ENCODE assay signal across 21 mouse cellular contexts in the genomic region with DNA sequence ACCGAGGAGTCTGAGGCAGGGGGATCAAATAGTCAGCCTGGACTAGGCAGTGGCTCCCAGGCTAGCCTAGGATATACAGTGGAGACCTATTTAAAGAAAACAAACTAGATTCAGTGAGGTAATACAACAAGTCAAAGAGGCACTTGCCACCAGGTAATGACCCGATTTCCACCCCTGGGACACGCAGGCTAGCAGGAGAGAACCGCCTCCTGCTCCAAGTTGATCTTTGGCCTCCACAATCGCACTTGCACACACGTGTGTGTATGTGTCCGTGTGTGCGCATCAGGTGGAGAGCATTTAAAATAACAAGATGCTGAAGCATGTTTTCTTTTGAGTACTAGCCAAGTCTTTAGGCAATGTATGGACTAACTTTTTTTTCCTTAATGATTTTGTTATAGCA.
"Had no signal": no experiment of that assay in that cellular context is flagged by ENCODE, and none has a peak within 500 bp of the region (broad histone marks: within the 10 kb centered on the region; RNA-seq: fewer than 3 reads in every experiment).

No protein-coding gene starts in this region.

- DNase-seq: kidney, postnatal 10 days; layer of hippocampus, adult 9-11 months; lung, adult 18-20 months; lung, postnatal 10 days; lung, postnatal 36 days; retina, postnatal 1 day; right cerebral cortex, postnatal 25 days; thymus, postnatal 25 days had no signal

- H3K9me3 ChIP-seq: intestine, embryonic 15.5 days; limb, embryonic 10.5 days; limb, embryonic 13.5 days; lung, embryonic 15.5 days; midbrain, embryonic 10.5 days; midbrain, embryonic 13.5 days; neural tube, embryonic 13.5 days had no signal

- H3K9ac ChIP-seq: intestine, embryonic 15.5 days; limb, embryonic 13.5 days; lung, embryonic 15.5 days; midbrain, embryonic 13.5 days; neural tube, embryonic 13.5 days had no signal

- H3K36me3 ChIP-seq: intestine, embryonic 15.5 days; limb, embryonic 10.5 days; limb, embryonic 13.5 days; lung, embryonic 15.5 days; midbrain, embryonic 10.5 days; midbrain, embryonic 13.5 days; neural tube, embryonic 13.5 days had no signal

- H3K4me3 ChIP-seq: intestine, embryonic 15.5 days; layer of hippocampus, adult 2 months; limb, embryonic 10.5 days; limb, embryonic 13.5 days; lung, embryonic 15.5 days; megakaryocyte, embryonic 14.5 days; midbrain, embryonic 10.5 days; midbrain, embryonic 13.5 days; myocyte; neural tube, embryonic 13.5 days had no signal

- H3K4me2 ChIP-seq: intestine, embryonic 15.5 days; limb, embryonic 13.5 days; lung, embryonic 15.5 days; midbrain, embryonic 13.5 days; neural tube, embryonic 13.5 days had no signal

- ATAC-seq: hindbrain, embryonic 16.5 days; intestine, embryonic 15.5 days; midbrain, embryonic 13.5 days; midbrain, embryonic 16.5 days had no signal

- H3K27me3 ChIP-seq: intestine, embryonic 15.5 days; limb, embryonic 13.5 days; lung, embryonic 15.5 days; midbrain, embryonic 13.5 days; neural tube, embryonic 13.5 days had no signal

- H3K27ac ChIP-seq: intestine, embryonic 15.5 days; layer of hippocampus, adult 2 months; limb, embryonic 10.5 days; limb, embryonic 13.5 days; lung, embryonic 15.5 days; midbrain, embryonic 10.5 days; midbrain, embryonic 13.5 days; neural tube, embryonic 13.5 days; stomach, postnatal 0 days had no signal
